Mouse (Mus musculus): Measurements from ENCODE around the gene Rps6ka1. TPM values are rescaled to one million over a fixed set of nuclear protein-coding genes. Genes with fewer than 3 reads are reported as not detected.
A peak's percentile ranks its signal among the peaks of the same experiment; 100 is the strongest.

Rps6ka1 gene
- polyA plus RNA-seq, 1 experiment from 2014 or later, result 42.2 TPM

DNA sequence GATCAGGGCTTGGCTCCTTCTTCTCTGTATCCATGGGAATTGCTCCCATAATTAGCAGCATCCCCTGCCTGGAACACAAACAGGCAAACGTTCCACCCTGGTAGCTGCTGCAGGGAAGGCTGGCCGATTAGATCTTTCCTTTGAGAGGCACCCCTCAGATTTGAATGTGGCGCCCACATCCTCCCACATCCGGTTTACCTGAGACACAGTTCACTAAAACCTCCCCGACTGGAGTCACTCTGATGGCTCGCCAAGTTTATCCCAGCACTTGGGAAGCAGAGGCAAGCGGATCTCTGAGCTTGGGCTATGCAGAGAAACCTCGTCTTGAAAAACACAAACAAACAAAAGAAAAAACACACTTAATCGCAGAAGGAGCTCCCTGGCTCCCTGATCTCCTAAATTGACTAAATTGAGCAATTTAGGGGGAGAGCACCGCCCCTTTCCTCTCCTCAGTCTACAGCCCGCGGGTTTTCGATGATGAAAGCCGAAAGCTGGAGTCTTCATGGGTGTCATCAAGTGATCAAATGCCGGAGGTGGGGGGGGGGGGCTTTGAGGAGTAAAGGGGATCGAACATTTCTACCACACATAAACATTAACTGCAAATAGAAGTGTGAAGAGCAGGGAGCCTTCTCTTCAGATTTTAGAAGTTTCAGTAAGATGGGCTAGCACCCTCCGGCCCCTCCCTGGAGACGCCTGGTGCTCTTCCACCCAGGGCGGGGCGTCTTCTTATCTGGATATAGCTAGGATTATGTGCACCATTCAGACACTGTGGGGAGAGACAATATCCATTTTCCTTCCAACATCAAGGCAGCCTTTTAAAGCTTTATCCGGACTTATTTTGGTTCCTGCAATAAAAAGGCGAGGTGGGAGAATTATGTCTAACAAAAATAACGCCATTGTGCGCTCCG is 59.5 kb downstream of the Rps6ka1 start:
- peak overlapping the region; percentile 0; the same call in 1 of the 2 replicates for H3K4me3 ChIP-seq
- H3K4me1 ChIP-seq, result peaks cover 22% of the 10 kb centered on the region
- no peak for ATAC-seq (ENCODE audit: low FRiP score, low read depth)
- WGBS, result 16% methylated on average over 25 of the region's 25 CpGs
- H3K36me3 ChIP-seq, result no peaks in the 10 kb centered on the region
- H3K27me3 ChIP-seq, result peaks cover 20% of the 10 kb centered on the region
- peak overlapping the region; percentile 40 for H3K4me2 ChIP-seq (replicated peaks)
- no peak overlapping the region for H3K27ac ChIP-seq
- 0 out of 2 replicates have a peak overlapping the region, but pooled peaks have one; percentile 2 for H3K9ac ChIP-seq
- no peaks in the 10 kb centered on the region for H3K9me3 ChIP-seq

DNA sequence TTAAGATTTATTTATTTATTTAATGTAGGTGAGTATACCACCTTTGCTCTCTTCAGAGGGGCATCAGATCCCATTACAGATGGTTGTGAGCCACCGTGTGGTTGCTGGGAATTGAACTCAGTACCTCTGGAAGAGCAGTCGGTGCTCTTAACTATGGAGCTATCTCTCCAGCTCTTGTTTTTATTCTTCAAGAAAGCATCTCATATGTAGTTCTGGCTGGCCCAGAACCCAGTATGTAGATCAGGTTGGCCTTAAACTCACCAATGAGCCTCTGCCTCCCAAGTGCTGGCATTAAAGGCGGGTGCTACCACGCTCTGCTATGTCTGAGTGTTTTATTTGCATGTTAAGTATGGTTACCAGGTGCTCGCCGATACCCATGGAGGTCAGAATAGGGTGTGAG is 60.2 kb downstream of the Rps6ka1 start:
- Histone ChIP-seq H3K4me1 (peaks cover 22% of the 10 kb centered on the region), H3K4me2 (replicated peaks) (no peak overlapping the region), H3K9ac (no peak overlapping the region), H3K36me3 (no peaks in the 10 kb centered on the region), H3K9me3 (no peaks in the 10 kb centered on the region), H3K4me3 (no peak overlapping the region), H3K27me3 (peaks cover 20% of the 10 kb centered on the region), H3K27ac (no peak overlapping the region)
- no peak for ATAC-seq (ENCODE audit: low FRiP score, low read depth)
- WGBS, result 72% methylated on average over 6 of the region's 6 CpGs

DNA sequence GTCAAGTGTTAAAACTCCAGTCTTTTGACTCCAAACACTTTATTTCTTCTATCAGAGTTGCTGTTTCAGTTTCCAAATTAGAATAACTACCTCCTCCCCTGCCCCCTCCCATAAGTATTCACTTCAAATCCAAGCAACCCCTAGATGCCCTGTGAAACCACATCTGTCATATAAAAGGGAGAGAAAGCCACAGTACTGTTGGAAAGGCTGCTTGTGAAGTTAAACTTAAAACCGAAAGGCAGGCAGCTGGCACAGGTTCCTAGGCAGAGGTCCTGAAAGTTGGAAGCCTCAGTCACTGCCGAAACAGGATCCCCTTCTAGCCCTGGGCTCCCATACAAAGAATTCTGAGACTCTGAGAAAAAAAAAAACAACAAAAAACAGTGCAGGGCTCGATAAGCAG is 61.9 kb downstream of the Rps6ka1 start:
- Histone ChIP-seq H3K27ac (no peak overlapping the region), H3K9me3 (no peaks in the 10 kb centered on the region)

DNA sequence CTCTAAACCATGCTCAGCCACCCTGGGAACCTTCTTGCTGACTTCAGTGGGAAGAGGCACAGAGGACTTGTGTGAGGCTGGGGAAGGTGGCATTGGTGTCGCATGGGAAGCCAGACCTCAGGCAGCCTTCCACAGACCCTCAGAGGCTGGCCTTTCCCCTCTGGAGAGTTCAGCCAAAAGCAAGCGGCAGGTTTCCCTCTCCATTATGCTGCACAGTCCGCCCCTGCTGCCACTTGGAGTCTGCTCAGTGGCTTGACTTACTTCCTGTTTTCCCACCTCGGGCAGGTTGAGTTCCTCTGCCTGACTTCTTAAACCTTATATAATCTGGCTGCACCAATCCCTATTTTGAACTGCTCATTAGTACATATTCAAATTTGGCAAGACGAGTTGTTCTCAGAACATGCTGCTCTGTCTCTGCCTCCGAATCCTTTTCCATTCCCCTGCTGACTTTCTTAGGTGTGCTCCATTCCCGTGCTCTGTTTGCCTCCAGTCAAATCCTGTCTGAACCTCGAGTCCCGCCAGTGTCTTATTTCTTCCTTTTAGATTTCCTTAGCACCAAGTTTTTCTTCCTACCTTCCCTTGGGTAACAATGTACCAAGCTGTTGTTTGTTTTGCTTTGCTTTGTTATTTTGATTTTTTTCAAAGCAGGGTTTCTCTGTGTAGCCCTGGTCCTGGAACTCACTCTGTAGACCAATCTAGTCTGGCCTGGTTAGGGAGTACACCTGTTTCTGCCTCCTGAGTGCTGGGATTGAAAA is 66.6 kb downstream of the Rps6ka1 start:
- no peak overlapping the region for H3K4me2 ChIP-seq (replicated peaks)
- ATAC-seq (ENCODE audit: low FRiP score, low read depth), result no peak
- peaks cover 17% of the 10 kb centered on the region for H3K4me1 ChIP-seq
- WGBS, result 41% methylated on average over 9 of the region's 9 CpGs
- no peak overlapping the region for H3K4me3 ChIP-seq
- H3K27ac ChIP-seq, result no peak overlapping the region
- no peaks in the 10 kb centered on the region for H3K36me3 ChIP-seq
- no peaks in the 10 kb centered on the region for H3K9me3 ChIP-seq
- no peaks in the 10 kb centered on the region for H3K27me3 ChIP-seq
- peak overlapping the region; percentile 35; the same call in 1 of the 2 replicates for H3K9ac ChIP-seq

More for the DNA sequence above, 61.9 kb downstream of the Rps6ka1 start:
- H3K9ac ChIP-seq, result no peak overlapping the region
- H3K4me3 ChIP-seq, result no peak overlapping the region
- no peak overlapping the region for H3K4me2 ChIP-seq (replicated peaks)
- peaks cover 24% of the 10 kb centered on the region for H3K4me1 ChIP-seq
- WGBS, result 39% methylated on average over 3 of the region's 3 CpGs
- H3K27me3 ChIP-seq, result peaks cover 20% of the 10 kb centered on the region
- H3K36me3 ChIP-seq, result no peaks in the 10 kb centered on the region
- no peak for ATAC-seq (ENCODE audit: low FRiP score, low read depth)

DNA sequence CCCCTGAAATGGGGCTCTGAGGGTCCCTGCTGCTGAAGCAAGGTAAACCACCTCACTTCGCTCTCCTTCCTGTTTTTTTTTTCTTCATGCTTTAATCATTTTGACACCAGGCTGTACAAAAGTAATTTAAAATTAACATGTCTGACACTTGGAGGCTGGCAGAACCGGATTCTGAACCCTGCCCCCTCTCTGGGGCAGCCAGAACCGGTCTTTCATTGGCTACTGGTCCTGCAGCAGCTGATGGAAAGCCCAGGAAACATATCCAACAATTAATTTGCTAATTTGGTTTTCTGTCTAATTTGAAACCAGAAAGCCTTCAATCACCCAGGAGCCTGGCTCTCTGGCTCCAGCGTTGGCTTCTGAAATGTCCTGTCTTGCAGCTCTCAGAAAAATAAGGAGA is 67.4 kb downstream of the Rps6ka1 start:
- WGBS, result 41% methylated on average over 4 of the region's 4 CpGs
- ATAC-seq (ENCODE audit: low FRiP score, low read depth), result no peak
- no peak overlapping the region for H3K4me2 ChIP-seq (replicated peaks)

DNA sequence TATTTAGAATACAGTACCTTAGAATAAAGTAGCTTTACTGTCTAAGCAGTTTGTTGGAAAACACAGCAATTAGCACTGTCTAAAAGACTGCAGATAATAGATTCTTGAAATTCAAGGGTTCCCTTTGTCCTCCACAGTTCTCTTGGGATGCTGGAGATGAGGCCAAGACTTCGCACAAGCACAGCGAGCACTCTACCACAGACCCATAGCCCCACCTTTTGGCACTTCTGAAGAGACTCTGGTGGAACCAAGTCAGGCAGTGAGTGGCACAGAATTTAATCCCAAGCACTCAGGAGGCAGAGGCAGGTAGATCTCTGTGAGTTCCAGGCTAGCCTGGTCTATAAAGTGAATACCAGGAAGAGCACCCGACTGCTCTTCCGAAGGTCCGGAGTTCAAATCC is 70.2 kb downstream of the Rps6ka1 start:
- no peaks in the 10 kb centered on the region for H3K27me3 ChIP-seq
- no peak overlapping the region for H3K4me3 ChIP-seq
- H3K9ac ChIP-seq, result no peak overlapping the region
- H3K36me3 ChIP-seq, result no peaks in the 10 kb centered on the region
- H3K27ac ChIP-seq, result no peak overlapping the region
- H3K9me3 ChIP-seq, result no peaks in the 10 kb centered on the region
- WGBS, result 94% methylated on average over 5 of the region's 5 CpGs
- peaks cover 30% of the 10 kb centered on the region for H3K4me1 ChIP-seq
- H3K4me2 ChIP-seq (replicated peaks), result no peak overlapping the region
- ATAC-seq (ENCODE audit: low FRiP score, low read depth), result no peak

More for the DNA sequence above, 67.4 kb downstream of the Rps6ka1 start:
- peaks cover 25% of the 10 kb centered on the region for H3K4me1 ChIP-seq
- H3K27me3 ChIP-seq, result no peaks in the 10 kb centered on the region
- no peak overlapping the region for H3K27ac ChIP-seq
- H3K9me3 ChIP-seq, result no peaks in the 10 kb centered on the region
- no peak overlapping the region for H3K4me3 ChIP-seq
- no peaks in the 10 kb centered on the region for H3K36me3 ChIP-seq
- no peak overlapping the region for H3K9ac ChIP-seq

DNA sequence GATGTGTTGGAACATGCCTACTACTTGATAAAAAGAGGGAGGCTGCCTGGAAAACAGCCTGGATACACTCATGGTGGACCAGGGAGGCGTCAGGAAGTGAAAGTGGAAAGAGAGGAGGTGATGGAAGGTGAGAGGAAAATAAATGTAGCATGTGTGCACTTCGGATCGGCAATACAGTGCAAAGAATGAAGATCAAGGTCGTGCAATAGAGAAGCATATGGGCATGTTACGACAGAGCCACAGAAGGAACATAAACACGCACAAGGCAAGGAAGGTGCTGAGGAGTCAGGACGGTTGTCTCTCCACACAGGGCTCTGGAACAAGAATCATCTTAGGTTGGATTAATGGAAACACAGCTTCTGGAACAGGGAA is 71.1 kb downstream of the Rps6ka1 start:
- H3K4me3 ChIP-seq, result peak overlapping the region; percentile 15
- H3K9me3 ChIP-seq, result no peaks in the 10 kb centered on the region
- no peak overlapping the region for H3K9ac ChIP-seq
- 22% methylated on average over 7 of the region's 7 CpGs for WGBS
- H3K4me1 ChIP-seq, result peaks cover 30% of the 10 kb centered on the region
- peak overlapping the region; percentile 100; the same call in 1 of the 2 replicates for H3K27ac ChIP-seq
- H3K27me3 ChIP-seq, result no peaks in the 10 kb centered on the region
- H3K4me2 ChIP-seq (replicated peaks), result peak overlapping the region; percentile 68
- H3K36me3 ChIP-seq, result no peaks in the 10 kb centered on the region
- ATAC-seq (ENCODE audit: low FRiP score, low read depth), result no peak

DNA sequence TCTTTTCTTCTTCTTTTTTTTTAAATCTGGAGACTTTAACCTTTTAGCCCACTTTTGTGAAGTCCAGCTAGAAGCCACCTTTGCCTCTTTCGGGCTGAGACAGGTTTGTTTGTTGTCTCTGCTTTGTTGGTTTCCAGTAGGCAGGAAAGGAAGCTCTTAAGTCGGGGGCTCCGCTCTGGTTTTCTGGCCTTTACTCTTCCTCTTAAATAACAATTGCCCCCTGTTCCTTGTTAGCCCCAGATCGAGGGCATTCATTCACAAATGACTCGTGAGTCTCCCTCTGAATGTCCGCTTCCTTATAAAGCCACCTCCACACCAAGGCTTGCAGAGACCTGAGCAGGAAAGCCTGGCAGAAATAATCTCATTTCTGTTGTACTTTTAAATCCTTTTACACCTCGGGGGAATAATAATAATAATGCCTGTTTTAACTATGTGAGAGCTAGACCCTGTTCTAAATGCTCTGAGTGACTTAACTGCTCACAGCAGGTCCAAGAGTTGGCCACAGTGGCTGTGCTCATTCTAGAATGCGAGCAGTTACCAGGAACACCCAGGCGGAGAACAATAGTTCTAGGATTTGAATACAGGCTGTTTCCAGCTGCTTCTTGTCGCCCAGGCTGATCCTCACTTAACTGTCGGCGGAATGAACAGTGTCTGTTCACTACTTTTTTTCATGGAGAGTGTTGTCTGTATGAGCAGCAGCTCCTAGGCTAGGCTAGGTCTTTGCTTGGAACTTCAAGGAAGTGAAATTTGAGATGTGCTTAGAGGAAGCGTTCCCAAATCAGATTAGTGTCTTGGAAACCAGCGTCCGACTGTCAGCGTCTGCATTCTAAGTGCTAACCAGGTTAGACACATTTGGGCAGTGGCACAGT is 71.7 kb downstream of the Rps6ka1 start:
- Histone ChIP-seq H3K9ac (peak overlapping the region; percentile 82; the same call in 1 of the 2 replicates), H3K27me3 (no peaks in the 10 kb centered on the region), H3K27ac (peak overlapping the region; percentile 100), H3K4me3 (peak overlapping the region; percentile 15), H3K4me2 (replicated peaks) (peak overlapping the region; percentile 68), H3K36me3 (no peaks in the 10 kb centered on the region), H3K9me3 (no peaks in the 10 kb centered on the region), H3K4me1 (peaks cover 30% of the 10 kb centered on the region)
- 7% methylated on average over 16 of the region's 16 CpGs for WGBS
- ATAC-seq (ENCODE audit: low FRiP score, low read depth), result no peak

DNA sequence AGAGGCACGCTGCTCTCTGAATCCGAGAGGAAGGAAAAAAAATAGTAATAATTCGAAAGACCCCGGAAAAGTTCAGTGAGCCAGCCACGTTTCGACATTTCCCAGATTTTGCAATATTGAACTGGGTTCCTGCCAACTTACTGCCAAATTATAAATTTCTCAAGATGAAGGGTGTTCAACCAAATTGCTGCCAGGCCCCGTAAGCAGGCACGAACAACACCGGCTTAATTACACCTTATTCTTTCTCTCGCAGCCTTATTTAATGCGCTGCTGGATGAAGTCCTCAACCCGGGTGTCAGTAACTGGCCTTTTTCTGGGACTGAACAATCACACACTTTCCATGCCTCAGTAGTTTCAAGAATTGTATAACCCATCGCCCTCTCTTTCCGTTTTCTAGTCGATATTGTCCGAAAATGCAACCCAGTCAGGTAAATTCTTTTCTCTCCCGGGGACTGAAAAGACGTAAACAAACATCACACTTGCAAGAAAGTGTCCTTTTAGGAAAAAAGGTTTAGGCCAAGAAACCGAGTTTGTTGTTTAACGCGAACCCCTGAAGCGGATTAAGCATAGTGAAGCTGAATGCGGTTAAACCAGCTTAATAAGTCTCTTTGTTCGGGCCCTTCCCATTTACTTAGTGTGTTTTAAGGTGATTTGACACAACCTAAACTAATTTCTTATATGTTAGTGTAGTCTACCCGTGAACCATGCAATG is 72.6 kb downstream of the Rps6ka1 start:
- WGBS, result 12% methylated on average over 25 of the region's 25 CpGs
- Histone ChIP-seq H3K9ac (peak overlapping the region; percentile 82), H3K4me1 (peaks cover 23% of the 10 kb centered on the region), H3K27me3 (no peaks in the 10 kb centered on the region), H3K36me3 (no peaks in the 10 kb centered on the region), H3K27ac (peak overlapping the region; percentile 100), H3K4me3 (peak overlapping the region; percentile 63), H3K4me2 (replicated peaks) (peak overlapping the region; percentile 68), H3K9me3 (no peaks in the 10 kb centered on the region)
- no peak for ATAC-seq (ENCODE audit: low FRiP score, low read depth)

DNA sequence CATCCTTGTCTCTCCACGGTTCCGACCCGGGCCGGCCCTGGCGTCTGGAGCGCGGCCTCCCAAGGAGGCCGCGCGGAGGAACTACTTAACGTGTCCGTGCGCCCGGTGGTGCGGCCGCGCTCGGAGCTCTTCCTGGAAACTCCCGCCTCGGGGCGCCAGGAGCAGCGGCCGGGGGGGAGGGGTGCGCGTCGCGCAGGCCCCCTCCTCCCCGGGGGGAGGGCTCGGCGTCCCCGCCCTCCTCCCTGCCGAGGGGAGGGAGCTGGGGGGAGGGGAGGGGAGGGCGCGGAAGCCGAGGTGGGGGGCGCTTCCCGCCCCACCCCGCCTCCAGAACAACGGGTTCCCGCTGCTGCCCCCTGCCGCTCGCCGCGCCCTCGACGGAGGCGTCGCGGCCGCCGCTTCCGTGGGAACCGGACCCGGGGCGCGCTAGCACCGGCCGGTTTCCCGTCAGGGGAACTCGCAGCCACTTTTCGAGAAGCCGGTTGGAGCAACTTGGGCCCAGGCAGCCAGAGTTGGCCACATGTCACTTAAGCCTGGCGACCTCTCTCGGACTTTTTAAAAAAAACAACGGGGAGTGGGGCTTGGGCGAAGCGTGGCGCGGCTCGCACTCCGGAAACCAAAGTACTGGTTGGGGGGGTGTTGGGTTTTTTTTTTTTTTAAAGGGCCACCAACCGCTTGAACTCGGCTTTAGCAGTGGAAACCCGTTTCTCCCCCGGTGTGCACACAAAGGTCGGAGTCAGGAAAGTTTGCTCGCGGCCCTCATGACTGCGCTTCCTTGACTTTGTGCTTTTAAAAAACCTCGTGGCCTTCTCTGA is 73.4 kb downstream of the Rps6ka1 start:
- under 1% methylated on average over 61 of the region's 80 CpGs for WGBS
- peaks cover 23% of the 10 kb centered on the region for H3K4me1 ChIP-seq
- H3K27me3 ChIP-seq, result no peaks in the 10 kb centered on the region
- peak overlapping the region; percentile 68 for H3K4me2 ChIP-seq (replicated peaks)
- H3K9me3 ChIP-seq, result no peaks in the 10 kb centered on the region
- peak overlapping the region; percentile 100 for H3K27ac ChIP-seq
- no peaks in the 10 kb centered on the region for H3K36me3 ChIP-seq
- peak overlapping the region; percentile 63 for H3K4me3 ChIP-seq
- peak; percentile 60 for ATAC-seq (ENCODE audit: low FRiP score, low read depth)
- H3K9ac ChIP-seq, result peak overlapping the region; percentile 82

Measured in limb, embryonic 13.5 days (tissue).